Mouse (Mus musculus) olfactory bulb, adult 2 months (tissue): ENCODE results near the gene Brf1.

Experiments used
- CTCF ChIP-seq: fragments of 200-500 bp; IDR thresholded peaks from 2 replicates; pipeline ENCODE4 v1.5.1; 2012; ENCODE audit warnings: low read depth, mild to moderate bottlenecking, low read length, moderate library complexity; ENCODE audit not compliant: insufficient read depth
- POLR2A ChIP-seq: fragments of 200-500 bp; IDR thresholded peaks from 2 replicates; pipeline ENCODE4 v1.6.1; 2012; ENCODE audit warnings: mild to moderate bottlenecking, low read depth, low read length, moderate library complexity; ENCODE audit not compliant: insufficient read depth

DNA sequence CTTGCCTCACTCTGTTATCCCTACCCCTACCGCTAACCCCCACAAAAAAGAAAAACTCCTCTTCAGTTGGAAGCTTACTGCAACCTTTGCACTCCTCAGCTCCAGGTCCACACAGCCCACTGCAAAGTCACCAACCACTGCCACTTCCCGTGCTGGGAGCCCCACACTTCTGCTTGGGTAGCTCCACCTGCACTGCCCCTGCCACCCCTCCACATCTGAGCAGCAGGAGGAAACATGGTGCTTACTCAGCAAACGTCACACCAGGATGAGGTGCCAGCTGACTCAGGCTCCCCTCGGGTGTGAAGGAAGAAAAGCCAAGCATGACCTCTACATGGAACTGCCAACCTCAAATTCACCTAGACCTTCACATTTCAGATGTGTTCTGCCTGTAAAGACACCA, 6.4 kb downstream of the Brf1 start:
- TF ChIP-seq POLR2A (no peak), CTCF (no peak)
